Mouse (Mus musculus): Measurements from ENCODE around the gene Igsf8.
"Not testable (repeated sequence)": the region's sequence is repeated elsewhere in the genome, so short reads cannot be mapped to it uniquely, and the experiment has no call there.

The Igsf8 gene

DNA sequence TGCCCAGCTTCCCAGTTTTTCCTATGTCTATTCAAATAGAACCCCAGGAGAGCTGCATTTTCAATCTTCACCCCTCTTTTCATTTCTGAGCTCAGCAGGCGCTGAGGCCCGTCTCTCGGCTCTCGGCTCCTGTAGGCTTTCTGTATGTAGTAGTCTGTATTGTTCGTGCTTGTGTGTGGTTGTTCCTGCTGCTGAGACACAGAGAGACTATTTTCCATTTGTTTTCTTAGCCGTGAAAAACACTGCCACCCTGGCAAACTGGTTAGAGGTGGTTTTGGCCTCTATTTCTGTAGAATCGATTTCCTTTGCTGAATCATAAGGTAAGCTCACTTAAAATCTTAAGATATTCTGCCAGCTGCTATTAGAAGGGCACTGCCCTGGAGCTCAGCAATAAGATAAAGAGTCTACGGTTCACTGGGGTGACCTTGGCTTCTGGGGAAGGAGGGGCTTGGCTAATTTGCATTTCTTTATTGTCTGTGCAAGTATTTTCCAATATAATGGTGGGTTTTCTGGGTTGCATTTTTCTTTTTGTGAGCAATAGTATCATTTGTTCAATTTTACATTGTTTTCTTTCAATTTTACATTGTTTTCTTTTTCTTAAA lies at the start of gene Igsf8:
Gene Igsf8, plus strand, starts transcription at position 165 of the 602 bp plus-strand sequence.
- no peak for DNase-seq (ENCODE audit: low spot score in 2 of 2)

- no peak for DNase-seq (ENCODE audit: low spot score in 2 of 2)
Measured at GRCm38 (mm10) chr1:172212776-172213175, 48.7 kb upstream of the Igsf8 start.

DNA sequence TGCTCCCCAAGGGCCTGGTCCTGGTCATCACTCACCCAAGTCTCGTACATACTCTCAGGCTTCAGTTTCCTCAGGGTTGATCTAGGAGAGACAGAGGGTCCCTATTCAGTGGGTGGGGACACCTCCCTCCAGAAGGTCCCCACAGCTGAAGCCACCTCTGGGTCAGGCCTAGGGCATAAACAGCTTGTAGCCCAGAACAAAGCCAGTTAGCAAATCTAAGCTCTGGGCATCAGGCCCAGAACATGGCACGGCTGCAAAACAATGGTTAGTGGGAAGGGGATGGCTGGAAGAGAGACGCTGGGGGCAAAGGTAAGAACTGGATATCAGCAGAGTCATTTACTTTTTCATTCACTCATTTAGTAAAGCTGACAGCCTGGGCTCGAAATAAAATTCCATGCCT lies 47.7 kb upstream of the Igsf8 start:
- no peak for DNase-seq (ENCODE audit: low spot score in 2 of 2)

DNA sequence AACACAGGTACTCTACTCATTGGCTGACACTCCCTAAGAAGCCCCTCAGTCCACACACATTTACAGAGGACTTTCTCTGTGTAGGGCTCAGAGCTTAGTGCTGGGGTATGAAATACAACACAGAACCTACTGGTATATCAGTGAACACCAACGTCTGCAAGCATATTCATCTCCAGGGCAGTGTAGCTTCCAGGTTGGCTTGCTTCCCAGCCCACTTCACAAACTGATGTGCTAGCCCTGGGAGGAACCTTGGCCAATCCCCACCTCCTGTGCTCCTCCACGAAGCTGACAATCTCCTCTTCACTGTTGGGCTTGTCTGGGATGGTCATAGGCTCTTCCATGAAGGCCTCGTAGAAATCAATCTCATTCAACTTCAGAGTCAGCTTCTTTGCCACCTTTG lies 46.7 kb upstream of the Igsf8 start:
- no peak for DNase-seq (ENCODE audit: low spot score in 2 of 2)

- peak; percentile 89 to 93 for DNase-seq (ENCODE audit: low spot score in 2 of 2)
Measured at GRCm38 (mm10) chr1:172217148-172217547, 44.3 kb upstream of the Igsf8 start.

- DNase-seq (ENCODE audit: low spot score in 2 of 2): no peak
Measured at GRCm38 (mm10) chr1:172218164-172218910, 43.1 kb upstream of the Igsf8 start.

- DNase-seq (ENCODE audit: low spot score in 2 of 2): no peak
Measured at GRCm38 (mm10) chr1:172219451-172220406, 41.7 kb upstream of the Igsf8 start, which contains the start of gene Casq1. Gene Casq1, minus strand, starts transcription at chr1:172219868.

DNA sequence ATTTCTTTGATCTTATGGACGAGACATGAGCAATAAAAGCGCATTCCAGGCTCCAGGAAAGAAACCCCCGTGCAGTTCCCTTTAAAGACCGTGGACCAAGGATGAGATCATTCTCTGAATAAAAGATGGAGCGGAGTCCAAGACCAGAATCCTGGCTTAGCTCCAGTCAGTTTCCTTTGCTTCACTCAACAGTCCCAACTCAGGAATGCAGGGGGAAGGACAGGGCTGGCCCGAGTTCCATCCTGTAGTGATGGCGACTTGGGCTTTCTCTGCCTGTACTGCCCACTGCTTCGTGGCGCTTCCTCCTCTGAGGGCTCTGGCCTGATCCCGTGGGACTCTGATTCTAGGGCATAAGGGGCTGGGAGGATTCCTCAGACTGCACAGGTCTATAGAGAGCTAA lies 41.0 kb upstream of the Igsf8 start:
- peak in 1 of 2 experiments; percentile 27 for DNase-seq (ENCODE audit: low spot score in 2 of 2)

GRCm38 (mm10) chr1:172221297-172222063 lies 40.0 kb upstream of the Igsf8 start:
- DNase-seq (ENCODE audit: low spot score in 2 of 2): no peak

DNA sequence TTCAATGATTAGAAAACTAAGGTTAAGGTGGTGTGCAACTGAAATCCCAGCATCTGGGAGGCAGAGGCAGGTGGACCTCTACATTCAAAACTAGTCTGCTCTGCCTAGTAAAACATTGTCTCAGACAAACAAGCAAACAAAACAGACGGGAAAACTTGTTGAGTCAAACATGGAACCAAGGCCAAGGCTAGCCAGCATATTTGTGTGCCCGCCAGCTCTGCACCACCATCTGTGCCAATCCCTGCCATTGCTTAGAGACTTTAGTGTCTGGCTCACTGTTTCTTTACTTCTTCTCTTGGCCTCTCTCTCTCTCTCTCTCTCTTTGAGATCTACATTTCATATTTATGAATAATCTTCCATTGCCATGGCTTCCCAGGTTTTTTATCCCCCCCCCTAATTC lies 33.2 kb upstream of the Igsf8 start:
- no peak for DNase-seq (ENCODE audit: low spot score in 2 of 2)

- no peak for DNase-seq (ENCODE audit: low spot score in 2 of 2)
Measured at GRCm38 (mm10) chr1:172229215-172229614, 32.2 kb upstream of the Igsf8 start.

GRCm38 (mm10) chr1:172240945-172241708 lies 20.3 kb upstream of the Igsf8 start:
- no peak for DNase-seq (ENCODE audit: low spot score in 2 of 2)

DNA sequence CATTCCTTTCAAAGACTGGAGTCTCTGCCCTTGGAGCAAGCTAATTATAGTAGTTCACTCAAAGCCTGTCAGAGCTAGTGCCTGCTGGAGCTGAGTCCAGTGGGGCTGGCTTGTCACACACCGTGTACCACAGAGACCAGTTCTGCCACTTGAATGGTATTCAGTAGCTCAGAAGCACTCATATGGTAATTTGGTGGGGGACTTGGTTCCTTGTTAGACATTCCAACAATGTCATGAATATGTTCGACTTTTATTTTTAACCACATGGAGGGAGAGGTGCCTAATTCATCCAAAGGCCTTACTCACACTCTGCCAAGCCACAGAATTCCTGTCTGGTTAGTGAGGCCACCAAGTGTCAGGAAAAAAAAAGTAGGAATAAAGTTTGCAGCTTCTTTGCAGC lies 19.0 kb upstream of the Igsf8 start:
- no peak for DNase-seq (ENCODE audit: low spot score in 2 of 2)

- DNase-seq (ENCODE audit: low spot score in 2 of 2): no peak
Measured at GRCm38 (mm10) chr1:172243547-172244205, 17.8 kb upstream of the Igsf8 start.

GRCm38 (mm10) chr1:172244645-172245044 lies 16.8 kb upstream of the Igsf8 start:
- DNase-seq (ENCODE audit: low spot score in 2 of 2): not testable (repeated sequence)

GRCm38 (mm10) chr1:172247216-172247615 lies 14.2 kb upstream of the Igsf8 start:
- DNase-seq (ENCODE audit: low spot score in 2 of 2): peak in 1 of 2 experiments; percentile 39

GRCm38 (mm10) chr1:172247679-172248078 lies 13.8 kb upstream of the Igsf8 start:
- no peak for DNase-seq (ENCODE audit: low spot score in 2 of 2)

DNA sequence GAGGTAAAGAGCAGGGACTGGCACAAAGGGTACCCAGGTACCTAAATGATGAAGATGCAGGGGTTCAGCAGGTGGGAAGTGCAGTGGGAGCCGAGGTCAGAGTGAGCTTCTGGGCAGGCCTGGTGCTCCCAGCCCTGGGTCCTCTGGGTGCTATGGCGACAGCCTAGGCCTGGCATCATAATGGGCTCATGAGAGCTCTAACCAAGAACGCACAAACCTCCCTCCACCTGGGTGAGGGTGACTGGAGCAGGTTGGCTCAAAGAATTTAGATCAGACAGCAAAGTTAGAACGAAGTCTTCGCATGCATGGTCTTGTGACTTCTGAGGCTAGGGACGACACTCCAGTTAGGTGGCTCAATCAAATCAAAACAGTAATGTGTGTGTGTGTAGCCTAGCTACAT lies 3.1 kb upstream of the Igsf8 start, which contains the start of gene Atp1a4:
Gene Atp1a4, minus strand, starts transcription at position 101 of the 400 bp plus-strand sequence.
- DNase-seq (ENCODE audit: low spot score in 2 of 2): no peak

- no peak for DNase-seq (ENCODE audit: low spot score in 2 of 2)
Measured at GRCm38 (mm10) chr1:172271208-172271607, 9.8 kb downstream of the Igsf8 start.

- DNase-seq (ENCODE audit: low spot score in 2 of 2): no peak
Measured at GRCm38 (mm10) chr1:172271765-172272164, 10.3 kb downstream of the Igsf8 start.
